Mouse (Mus musculus) embryonic facial prominence, embryonic 10.5 days (tissue): ENCODE measurements around the gene Foxb2. TPM values are rescaled to one million over a fixed set of nuclear protein-coding genes. Genes with fewer than 3 reads are reported as not detected.

ENCODE experiments used
- DNase-seq: peaks from one replicate; pipeline ENCODE4 v3.0.0-alpha.2; 2017; ENCODE audit warnings: low spot score
- H3K27ac ChIP-seq: fragments of 300-500 bp; sonication (generic); replicated peaks from 2 replicates; pipeline ENCODE4 v1.5.1; 2016; ENCODE audit warnings: mild to moderate bottlenecking
- H3K27me3 ChIP-seq: fragments of 300-500 bp; sonication (generic); replicated peaks from 2 replicates; pipeline ENCODE4 v1.6.1; 2016; ENCODE audit warnings: low read depth, mild to moderate bottlenecking; ENCODE audit not compliant: poor library complexity, severe bottlenecking
- H3K36me3 ChIP-seq: fragments of 300-500 bp; sonication (generic); replicated peaks from 2 replicates; pipeline ENCODE4 v1.6.1; 2016; ENCODE audit warnings: mild to moderate bottlenecking, moderate library complexity
- H3K4me1 ChIP-seq: fragments of 300-500 bp; sonication (generic); 2 replicates; pipeline ENCODE4 v1.6.1; 2016
- H3K4me3 ChIP-seq: fragments of 300-500 bp; sonication (generic); 2 replicates; pipeline ENCODE4 v1.5.1; 2016; ENCODE audit warnings: mild to moderate bottlenecking, moderate library complexity
- H3K9me3 ChIP-seq: fragments of 300-500 bp; sonication (generic); 2 replicates; pipeline ENCODE4 v1.6.1; 2016; ENCODE audit warnings: mild to moderate bottlenecking
- WGBS: fragments of 180-500 bp; shearing (Covaris S2); methylation state at CpG from one replicate; pipeline ENCODE4 v1.1.7; 2016; 5-methylcytosine and 5-hydroxymethylcytosine counted together
- polyA plus RNA-seq: library from polyadenylated mRNA; unstranded; fragments of >200 nt; fragmentation: Nextera tagmentation; extraction: Ambion mirVana; gene quantifications from 2 replicates; pipeline ENCODE4 v1.2.1, GENCODE M21; 2016

Gene Foxb2
- polyA plus RNA-seq: 0.16 TPM in 1 of 2 replicates, not detected in the other

GRCm38 (mm10) chr19:16873221-16873861 is at the start of gene Foxb2:
TSS of gene Foxb2 (minus strand) at chr19:16873805.
- H3K9me3 ChIP-seq: no peaks in the 10 kb centered on the region
- H3K27me3 ChIP-seq: peaks cover 100% of the 10 kb centered on the region
- H3K4me1 ChIP-seq: peaks cover 45% of the 10 kb centered on the region
- peak within 1 kb of the TSS; percentile 57 for H3K4me3 ChIP-seq
- peak; percentile 57 for DNase-seq
- no peak within 1 kb of the TSS for H3K27ac ChIP-seq
- under 1% methylated on average over 40 of the region's 40 CpGs for WGBS
- no peaks in the 10 kb centered on the region for H3K36me3 ChIP-seq

- Histone ChIP-seq H3K36me3 (no peaks in the 10 kb centered on the region), H3K4me1 (no peaks in the 10 kb centered on the region), H3K27ac (no peak overlapping the region), H3K4me3 (no peak overlapping the region), H3K9me3 (no peaks in the 10 kb centered on the region), H3K27me3 (no peaks in the 10 kb centered on the region)
- 82% methylated on average over 5 of the region's 5 CpGs for WGBS
- no peak for DNase-seq
These were observed 37.9 kb upstream of the Foxb2 start for GRCm38 (mm10) chr19:16911507-16911906.

GRCm38 (mm10) chr19:16903106-16903505 is 29.5 kb upstream of the Foxb2 start:
- H3K4me3 ChIP-seq: no peak overlapping the region
- WGBS: 77% methylated on average over 2 of the region's 2 CpGs
- H3K4me1 ChIP-seq: no peaks in the 10 kb centered on the region
- DNase-seq: no peak
- peaks cover 2% of the 10 kb centered on the region; the same call in 1 of the 2 replicates for H3K9me3 ChIP-seq
- H3K36me3 ChIP-seq: no peaks in the 10 kb centered on the region
- no peak overlapping the region for H3K27ac ChIP-seq
- no peaks in the 10 kb centered on the region for H3K27me3 ChIP-seq

GRCm38 (mm10) chr19:16899716-16900115 is 26.1 kb upstream of the Foxb2 start:
- DNase-seq: peak; percentile 13
- no peak overlapping the region for H3K27ac ChIP-seq
- no peaks in the 10 kb centered on the region for H3K27me3 ChIP-seq
- H3K4me3 ChIP-seq: no peak overlapping the region
- no peaks in the 10 kb centered on the region for H3K4me1 ChIP-seq
- no peaks in the 10 kb centered on the region for H3K36me3 ChIP-seq
- WGBS: 51% methylated on average over 10 of the region's 10 CpGs
- peaks cover 2% of the 10 kb centered on the region; the same call in 1 of the 2 replicates for H3K9me3 ChIP-seq

- Histone ChIP-seq H3K9me3 (peaks cover 2% of the 10 kb centered on the region; the same call in 1 of the 2 replicates), H3K4me3 (no peak overlapping the region), H3K4me1 (no peaks in the 10 kb centered on the region), H3K36me3 (no peaks in the 10 kb centered on the region), H3K27me3 (no peaks in the 10 kb centered on the region), H3K27ac (no peak overlapping the region)
- DNase-seq: no peak
- WGBS: 90% methylated on average over 5 of the region's 5 CpGs
These were observed 25.0 kb upstream of the Foxb2 start for GRCm38 (mm10) chr19:16898576-16898975.

- H3K36me3 ChIP-seq: no peaks in the 10 kb centered on the region
- H3K9me3 ChIP-seq: no peaks in the 10 kb centered on the region
- H3K4me1 ChIP-seq: peaks cover 42% of the 10 kb centered on the region
- peaks cover 97% of the 10 kb centered on the region for H3K27me3 ChIP-seq
- WGBS: under 1% methylated on average over 17 of the region's 17 CpGs
- H3K4me3 ChIP-seq: peak overlapping the region; percentile 41
- no peak overlapping the region for H3K27ac ChIP-seq
- DNase-seq: peak; percentile 59
These were observed 2.8 kb upstream of the Foxb2 start for GRCm38 (mm10) chr19:16876458-16876770.

GRCm38 (mm10) chr19:16875631-16876457 is 2.2 kb upstream of the Foxb2 start:
- peaks cover 100% of the 10 kb centered on the region for H3K27me3 ChIP-seq
- H3K4me3 ChIP-seq: peak overlapping the region; percentile 41
- peak; percentile 56 for DNase-seq
- H3K36me3 ChIP-seq: no peaks in the 10 kb centered on the region
- under 1% methylated on average over 34 of the region's 34 CpGs for WGBS
- no peaks in the 10 kb centered on the region for H3K9me3 ChIP-seq
- no peak overlapping the region for H3K27ac ChIP-seq
- peaks cover 42% of the 10 kb centered on the region for H3K4me1 ChIP-seq

GRCm38 (mm10) chr19:16874991-16875540 is 1.5 kb upstream of the Foxb2 start:
- no peak overlapping the region for H3K4me3 ChIP-seq

GRCm38 (mm10) chr19:16873942-16874861 is 597 bp upstream of the Foxb2 start:
- no peaks in the 10 kb centered on the region for H3K36me3 ChIP-seq
- peaks cover 45% of the 10 kb centered on the region for H3K4me1 ChIP-seq
- peak overlapping the region; percentile 57 for H3K4me3 ChIP-seq
- whole genome bisulfite sequencing: under 1% methylated on average over 55 of the region's 55 CpGs
- H3K27me3 ChIP-seq: peaks cover 100% of the 10 kb centered on the region
- no peak overlapping the region for H3K27ac ChIP-seq
- DNase-seq: peak; percentile 72
- no peaks in the 10 kb centered on the region for H3K9me3 ChIP-seq

More at GRCm38 (mm10) chr19:16874991-16875540, 1.5 kb upstream of the Foxb2 start:
- Histone ChIP-seq H3K4me1 (peaks cover 45% of the 10 kb centered on the region), H3K27ac (no peak overlapping the region), H3K9me3 (no peaks in the 10 kb centered on the region), H3K36me3 (no peaks in the 10 kb centered on the region), H3K27me3 (peaks cover 100% of the 10 kb centered on the region)
- WGBS: 2% methylated on average over 14 of the region's 14 CpGs
- DNase-seq: peak; percentile 40

GRCm38 (mm10) chr19:16872331-16873180 is 1.0 kb downstream of the Foxb2 start:
- Histone ChIP-seq H3K4me3 (peak overlapping the region; percentile 57), H3K27me3 (peaks cover 100% of the 10 kb centered on the region), H3K36me3 (no peaks in the 10 kb centered on the region), H3K4me1 (peaks cover 45% of the 10 kb centered on the region), H3K27ac (no peak overlapping the region), H3K9me3 (no peaks in the 10 kb centered on the region)
- WGBS: under 1% methylated on average over 88 of the region's 88 CpGs
- peak; percentile 69 for DNase-seq

- Histone ChIP-seq H3K4me3 (no peak overlapping the region), H3K9me3 (no peaks in the 10 kb centered on the region), H3K36me3 (no peaks in the 10 kb centered on the region), H3K4me1 (peaks cover 36% of the 10 kb centered on the region), H3K27me3 (peaks cover 100% of the 10 kb centered on the region), H3K27ac (no peak overlapping the region)
- under 1% methylated on average over 24 of the region's 24 CpGs for WGBS
- peak; percentile 62 for DNase-seq
These were observed 2.3 kb downstream of the Foxb2 start for GRCm38 (mm10) chr19:16871192-16871760.
